Mouse (Mus musculus) left cerebral cortex, postnatal 25 days (tissue): ENCODE measurements at regions not wholly inside any gene's neighbourhood (a gene's known extent, or its start where the extent isn't known, plus 50 kb on each side); places are given as distances from the start of the nearest gene placed in this dataset.

Experiments used
- DNase-seq, 2 experiments: peaks; one replicate each; pipeline ENCODE4 v3.0.0; 2022; ENCODE audit warnings: low spot score in 2 of 2, mixed read lengths in 1 of 2
- intact Hi-C: fragments of 180-260 bp; cut with DNase I; formaldehyde crosslinking; loops from one replicate; pipeline ENCODE4 v1.15.1; 2025

DNA sequence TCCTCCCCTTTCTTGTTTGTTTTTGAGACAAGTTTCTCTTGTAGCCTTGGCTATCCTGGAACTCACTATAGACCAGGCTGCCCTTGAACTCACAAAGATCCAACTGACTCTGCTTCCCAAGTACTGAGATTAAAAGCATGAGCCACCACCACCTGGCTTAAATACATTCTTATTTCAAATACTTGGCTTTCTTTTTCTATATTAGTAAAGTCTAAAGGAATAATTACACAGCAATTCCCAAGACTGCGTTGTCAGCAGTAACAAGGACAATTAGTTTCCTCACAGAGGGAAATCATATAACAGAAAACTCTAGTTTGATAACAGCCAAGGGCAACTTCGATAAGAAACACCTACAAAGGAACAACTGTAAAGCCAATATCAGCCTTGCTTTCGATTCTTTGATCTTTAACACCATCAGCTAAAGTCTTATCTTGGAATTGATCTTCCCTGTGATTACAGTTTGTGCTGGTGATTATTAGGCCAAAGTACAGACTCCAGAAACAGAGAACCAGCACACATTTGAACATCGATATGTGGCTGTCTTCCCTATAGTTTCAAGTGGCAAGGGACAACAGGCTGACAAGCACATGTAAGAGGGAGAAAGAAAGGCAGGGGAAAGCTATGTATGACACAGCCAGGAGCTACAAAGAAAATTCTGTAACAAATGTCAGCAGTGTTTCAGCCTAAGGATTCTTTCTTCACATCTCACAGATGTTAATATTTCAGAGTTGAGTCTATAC is 76.0 kb upstream of the Malrd1 start:
- no peak for DNase-seq
- intact Hi-C loops: no loop called here

DNA sequence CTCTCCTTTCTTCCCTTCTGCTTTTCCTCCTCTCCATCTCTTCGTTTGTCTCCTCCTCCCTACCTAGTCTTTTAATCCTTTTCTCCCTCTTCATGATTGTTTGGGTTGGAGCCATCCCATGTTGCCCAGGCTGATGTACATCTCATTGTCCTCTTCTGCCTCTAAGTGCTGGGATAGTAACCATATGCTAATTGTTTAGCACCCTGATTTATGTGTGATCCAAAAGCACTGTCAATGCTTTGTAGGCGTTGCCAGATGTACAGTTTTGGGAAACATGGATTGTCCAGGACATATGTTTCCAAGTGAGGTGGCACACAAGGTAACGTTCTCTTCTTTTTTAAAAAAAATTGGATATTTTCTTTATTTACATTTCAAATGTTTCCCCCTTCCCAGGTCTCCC is 74.5 kb upstream of the Malrd1 start:
- intact Hi-C loops: no loop called here
- DNase-seq: peak in 1 of 2 experiments; percentile 56

DNA sequence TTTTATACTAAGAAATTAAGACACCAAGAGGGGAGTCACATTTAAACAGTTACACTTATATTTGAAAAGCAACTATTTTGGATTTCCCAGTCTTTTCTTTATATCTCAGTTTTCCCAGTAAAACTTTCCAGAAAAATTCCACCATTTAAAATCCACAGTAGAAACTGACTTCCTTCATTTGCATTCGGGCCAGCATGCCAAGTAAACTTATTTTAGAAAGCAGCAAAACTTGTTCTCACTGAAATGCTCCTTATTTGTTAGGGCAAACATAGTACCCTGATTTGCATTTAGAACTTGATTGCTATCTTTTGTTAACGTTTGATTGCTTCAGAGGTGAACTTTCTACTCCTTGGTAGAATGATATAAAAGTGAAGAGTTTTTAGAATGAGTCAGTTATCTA is 56.9 kb upstream of the Malrd1 start:
- DNase-seq: peak in 1 of 2 experiments; percentile 51
- intact Hi-C loops: no loop called here
